Mouse (Mus musculus) erythroblast, embryonic 14.5 days (primary cell): ENCODE results near the gene Kremen1.

Experiments used
- GATA1 ChIP-seq: IDR thresholded peaks from 2 replicates; pipeline ENCODE4 v1.6.1; 2012; ENCODE audit warnings: low read length, inconsistent platforms, mixed read lengths
- TAL1 ChIP-seq: IDR thresholded peaks from 3 replicates; pipeline ENCODE4 v1.6.1; 2012; ENCODE audit warnings: low read length, inconsistent platforms, mixed read lengths

DNA sequence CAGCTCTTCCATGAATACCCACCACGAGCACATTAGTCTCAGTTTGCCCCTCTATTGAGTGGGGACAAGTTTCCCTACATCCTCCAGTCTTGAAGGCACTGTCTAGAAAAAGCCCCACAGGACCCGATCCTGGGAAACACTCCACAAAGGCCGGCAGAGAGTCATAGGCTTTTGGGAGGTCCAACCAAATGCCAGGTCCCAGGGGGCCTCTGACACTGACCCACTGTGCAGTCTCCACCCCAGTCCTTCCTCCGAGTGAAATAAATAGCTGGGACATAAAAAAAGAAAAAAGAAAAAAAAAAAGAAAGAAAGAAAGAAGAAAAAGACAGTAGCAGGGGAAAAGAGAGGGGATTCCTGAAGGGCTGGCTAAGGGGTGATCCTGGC, 110.1 kb downstream of the Kremen1 start:
- TF ChIP-seq TAL1 (no peak), GATA1 (no peak)
